Mouse (Mus musculus): ENCODE data around the gene Rtn4r. TPM values are rescaled to one million over a fixed set of nuclear protein-coding genes. Genes with fewer than 3 reads are reported as not detected.

Gene Rtn4r
- total and polyA plus RNA-seq, 2 experiments from 2014 or later: 1.5 to 1.9 TPM

GRCm38 (mm10) chr16:18156579-18157350 is 29.3 kb downstream of the Rtn4r start:
- Histone ChIP-seq H3K36me3 (replicated peaks; ENCODE audit: control insufficient read depth, insufficient read depth, low read length) (no peaks in the 10 kb centered on the region), H3K4me1 (ENCODE audit: control insufficient read depth, insufficient read depth) (peaks cover 16% of the 10 kb centered on the region), H3K9me3 (replicated peaks; ENCODE audit: control insufficient read depth, low read length) (no peaks in the 10 kb centered on the region), H3K27me3 (ENCODE audit: control insufficient read depth, insufficient read depth, low read length) (no peaks in the 10 kb centered on the region), H3K4me3 (ENCODE audit: low read depth, low read length) (no peak overlapping the region), H3K4me2 (ENCODE audit: low read depth, low read length) (no peak overlapping the region), H3K27ac (ENCODE audit: low read depth) (no peak overlapping the region), H3K9ac (replicated peaks; ENCODE audit: low read depth, low read length) (no peak overlapping the region)
- no peak for DNase-seq (ENCODE audit: low spot score)
- TF ChIP-seq EP300 (IDR thresholded peaks at IDR 0.05; ENCODE audit: low read depth) (no peak), CTCF (IDR thresholded peaks at IDR 0.05; ENCODE audit: low read depth) (no peak)
- no peak for ATAC-seq (ENCODE audit: insufficient read depth, low read depth)
- 93% methylated on average over 12 of the region's 12 CpGs for WGBS

- no peak for DNase-seq (ENCODE audit: low spot score)
- TF ChIP-seq EP300 (IDR thresholded peaks at IDR 0.05; ENCODE audit: low read depth) (no peak), CTCF (IDR thresholded peaks at IDR 0.05; ENCODE audit: low read depth) (no peak)
- no peaks in the 10 kb centered on the region for H3K36me3 ChIP-seq (replicated peaks; ENCODE audit: control insufficient read depth, insufficient read depth, low read length)
- 36% methylated on average over 6 of the region's 6 CpGs for WGBS
- no peaks in the 10 kb centered on the region for H3K9me3 ChIP-seq (replicated peaks; ENCODE audit: control insufficient read depth, low read length)
- H3K27ac ChIP-seq (ENCODE audit: low read depth): no peak overlapping the region
- no peak overlapping the region for H3K9ac ChIP-seq (replicated peaks; ENCODE audit: low read depth, low read length)
- no peak for ATAC-seq (ENCODE audit: insufficient read depth, low read depth)
- H3K27me3 ChIP-seq (ENCODE audit: control insufficient read depth, insufficient read depth, low read length): no peaks in the 10 kb centered on the region
- H3K4me3 ChIP-seq (ENCODE audit: low read depth, low read length): no peak overlapping the region
- peaks cover 14% of the 10 kb centered on the region for H3K4me1 ChIP-seq (ENCODE audit: control insufficient read depth, insufficient read depth)
- no peak overlapping the region for H3K4me2 ChIP-seq (ENCODE audit: low read depth, low read length)
These were observed 31.8 kb downstream of the Rtn4r start for GRCm38 (mm10) chr16:18159255-18159654.

GRCm38 (mm10) chr16:18159778-18160177 is 32.3 kb downstream of the Rtn4r start:
- no peak for ATAC-seq (ENCODE audit: insufficient read depth, low read depth)
- H3K36me3 ChIP-seq (replicated peaks; ENCODE audit: control insufficient read depth, insufficient read depth, low read length): no peaks in the 10 kb centered on the region
- H3K4me3 ChIP-seq (ENCODE audit: low read depth, low read length): no peak overlapping the region
- H3K4me2 ChIP-seq (ENCODE audit: low read depth, low read length): no peak overlapping the region
- H3K27ac ChIP-seq (ENCODE audit: low read depth): no peak overlapping the region
- H3K27me3 ChIP-seq (ENCODE audit: control insufficient read depth, insufficient read depth, low read length): no peaks in the 10 kb centered on the region
- TF ChIP-seq EP300 (IDR thresholded peaks at IDR 0.05; ENCODE audit: low read depth) (no peak), CTCF (IDR thresholded peaks at IDR 0.05; ENCODE audit: low read depth) (no peak)
- H3K9me3 ChIP-seq (replicated peaks; ENCODE audit: control insufficient read depth, low read length): no peaks in the 10 kb centered on the region
- no peak for DNase-seq (ENCODE audit: low spot score)
- no peak overlapping the region for H3K9ac ChIP-seq (replicated peaks; ENCODE audit: low read depth, low read length)
- WGBS: 43% methylated on average over 1 of the region's 1 CpGs
- peaks cover 9% of the 10 kb centered on the region for H3K4me1 ChIP-seq (ENCODE audit: control insufficient read depth, insufficient read depth)

GRCm38 (mm10) chr16:18160514-18160913 is 33.1 kb downstream of the Rtn4r start:
- Histone ChIP-seq H3K9me3 (replicated peaks; ENCODE audit: control insufficient read depth, low read length) (no peaks in the 10 kb centered on the region), H3K4me2 (ENCODE audit: low read depth, low read length) (no peak overlapping the region), H3K27me3 (ENCODE audit: control insufficient read depth, insufficient read depth, low read length) (no peaks in the 10 kb centered on the region), H3K4me3 (ENCODE audit: low read depth, low read length) (no peak overlapping the region), H3K36me3 (replicated peaks; ENCODE audit: control insufficient read depth, insufficient read depth, low read length) (no peaks in the 10 kb centered on the region), H3K9ac (replicated peaks; ENCODE audit: low read depth, low read length) (no peak overlapping the region), H3K4me1 (ENCODE audit: control insufficient read depth, insufficient read depth) (peaks cover 1% of the 10 kb centered on the region; the same call in 1 of the 2 replicates), H3K27ac (ENCODE audit: low read depth) (no peak overlapping the region)
- 64% methylated on average over 7 of the region's 7 CpGs for WGBS
- DNase-seq (ENCODE audit: low spot score) (no peak), ATAC-seq (ENCODE audit: insufficient read depth, low read depth) (no peak)
- TF ChIP-seq EP300 (IDR thresholded peaks at IDR 0.05; ENCODE audit: low read depth) (no peak), CTCF (IDR thresholded peaks at IDR 0.05; ENCODE audit: low read depth) (no peak)

GRCm38 (mm10) chr16:18161190-18161589 is 33.7 kb downstream of the Rtn4r start:
- no peak overlapping the region for H3K9ac ChIP-seq (replicated peaks; ENCODE audit: low read depth, low read length)
- no peak overlapping the region for H3K4me2 ChIP-seq (ENCODE audit: low read depth, low read length)
- H3K4me1 ChIP-seq (ENCODE audit: control insufficient read depth, insufficient read depth): no peaks in the 10 kb centered on the region; the same call in 1 of the 2 replicates
- 58% methylated on average over 1 of the region's 1 CpGs for WGBS
- TF ChIP-seq EP300 (IDR thresholded peaks at IDR 0.05; ENCODE audit: low read depth) (no peak), CTCF (IDR thresholded peaks at IDR 0.05; ENCODE audit: low read depth) (no peak)
- no peaks in the 10 kb centered on the region for H3K36me3 ChIP-seq (replicated peaks; ENCODE audit: control insufficient read depth, insufficient read depth, low read length)
- H3K4me3 ChIP-seq (ENCODE audit: low read depth, low read length): no peak overlapping the region
- no peak for ATAC-seq (ENCODE audit: insufficient read depth, low read depth)
- H3K9me3 ChIP-seq (replicated peaks; ENCODE audit: control insufficient read depth, low read length): no peaks in the 10 kb centered on the region
- no peak overlapping the region for H3K27ac ChIP-seq (ENCODE audit: low read depth)
- H3K27me3 ChIP-seq (ENCODE audit: control insufficient read depth, insufficient read depth, low read length): no peaks in the 10 kb centered on the region
- DNase-seq (ENCODE audit: low spot score): no peak
